Mouse (Mus musculus): ENCODE measurements around the gene Txlna. TPM values are rescaled to one million over a fixed set of nuclear protein-coding genes. Genes with fewer than 3 reads are reported as not detected.
A peak's percentile ranks its signal among the peaks of the same experiment; 100 is the strongest.

Txlna gene
- total and polyA plus RNA-seq, 2 experiments from 2014 or later, result 29.3 to 31.6 TPM

GRCm38 (mm10) chr4:129625496-129625895 is 15.4 kb downstream of the Txlna start:
- Histone ChIP-seq H3K27me3 (ENCODE audit: insufficient read depth, low read length) (no peaks in the 10 kb centered on the region), H3K36me3 (ENCODE audit: insufficient read depth, low read length) (peaks cover 40% of the 10 kb centered on the region), H3K4me1 (ENCODE audit: insufficient read depth, low read length) (peaks cover 35% of the 10 kb centered on the region), H3K9ac (replicated peaks; ENCODE audit: low read length) (peak overlapping the region; percentile 46; the same call in 1 of the 2 replicates), H3K4me2 (ENCODE audit: low read depth, low read length) (peak overlapping the region; percentile 89), H3K9me3 (ENCODE audit: low read length) (no peaks in the 10 kb centered on the region), H3K27ac (peak overlapping the region; percentile 98), H3K4me3 (ENCODE audit: low read length) (no peak overlapping the region)
- DNase-seq (ENCODE audit: low spot score) (no peak), ATAC-seq (no peak)
- no peak for TF ChIP-seq CTCF (IDR thresholded peaks at IDR 0.05; ENCODE audit: low read depth)
- WGBS, result 39% methylated on average over 4 of the region's 4 CpGs

GRCm38 (mm10) chr4:129625029-129625370 is 15.9 kb downstream of the Txlna start:
- peak; percentile 0; the same call in 1 of the 2 replicates for TF ChIP-seq CTCF (IDR thresholded peaks at IDR 0.05; ENCODE audit: low read depth)

GRCm38 (mm10) chr4:129624281-129625028 is 16.4 kb downstream of the Txlna start:
- peak overlapping the region; percentile 79 for H3K9ac ChIP-seq (replicated peaks; ENCODE audit: low read length)
- WGBS, result 1% methylated on average over 18 of the region's 18 CpGs
- H3K27ac ChIP-seq, result peak overlapping the region; percentile 98
- no peak; the same call in 1 of the 2 replicates for TF ChIP-seq CTCF (IDR thresholded peaks at IDR 0.05; ENCODE audit: low read depth)
- peak overlapping the region; percentile 89 for H3K4me2 ChIP-seq (ENCODE audit: low read depth, low read length)
- H3K9me3 ChIP-seq (ENCODE audit: low read length), result no peaks in the 10 kb centered on the region
- ATAC-seq (peak; percentile 96), DNase-seq (ENCODE audit: low spot score) (peak; percentile 96)
- H3K4me1 ChIP-seq (ENCODE audit: insufficient read depth, low read length), result peaks cover 35% of the 10 kb centered on the region
- H3K4me3 ChIP-seq (ENCODE audit: low read length), result peak overlapping the region; percentile 55
- peaks cover 30% of the 10 kb centered on the region for H3K36me3 ChIP-seq (ENCODE audit: insufficient read depth, low read length)
- no peaks in the 10 kb centered on the region for H3K27me3 ChIP-seq (ENCODE audit: insufficient read depth, low read length)

More at GRCm38 (mm10) chr4:129625029-129625370, 15.9 kb downstream of the Txlna start:
- Histone ChIP-seq H3K9ac (replicated peaks; ENCODE audit: low read length) (peak overlapping the region; percentile 46), H3K4me2 (ENCODE audit: low read depth, low read length) (peak overlapping the region; percentile 89), H3K27me3 (ENCODE audit: insufficient read depth, low read length) (no peaks in the 10 kb centered on the region), H3K36me3 (ENCODE audit: insufficient read depth, low read length) (peaks cover 35% of the 10 kb centered on the region), H3K27ac (peak overlapping the region; percentile 98), H3K4me3 (ENCODE audit: low read length) (peak overlapping the region; percentile 55), H3K4me1 (ENCODE audit: insufficient read depth, low read length) (peaks cover 35% of the 10 kb centered on the region), H3K9me3 (ENCODE audit: low read length) (no peaks in the 10 kb centered on the region)
- ATAC-seq, result peak; percentile 28
- 2% methylated on average over 6 of the region's 6 CpGs for WGBS
- DNase-seq (ENCODE audit: low spot score), result peak; percentile 85

GRCm38 (mm10) chr4:129623681-129624091 is 17.2 kb downstream of the Txlna start, which contains the start of gene Ccdc28b:
Gene Ccdc28b (minus strand): TSS chr4:129623947.
- Histone ChIP-seq H3K4me2 (ENCODE audit: low read depth, low read length) (peak within 1 kb of the TSS; percentile 89), H3K36me3 (ENCODE audit: insufficient read depth, low read length) (peaks cover 22% of the 10 kb centered on the region), H3K4me3 (ENCODE audit: low read length) (peak within 1 kb of the TSS; percentile 55), H3K9me3 (ENCODE audit: low read length) (no peaks in the 10 kb centered on the region), H3K27ac (peak within 1 kb of the TSS; percentile 98), H3K9ac (replicated peaks; ENCODE audit: low read length) (peak within 1 kb of the TSS; percentile 79), H3K27me3 (ENCODE audit: insufficient read depth, low read length) (no peaks in the 10 kb centered on the region), H3K4me1 (ENCODE audit: insufficient read depth, low read length) (peaks cover 35% of the 10 kb centered on the region)
- no peak for TF ChIP-seq CTCF (IDR thresholded peaks at IDR 0.05; ENCODE audit: low read depth)
- peak; percentile 75 for DNase-seq (ENCODE audit: low spot score)
- peak; percentile 21 for ATAC-seq
- WGBS, result 0% methylated on average over 10 of the region's 10 CpGs

DNA sequence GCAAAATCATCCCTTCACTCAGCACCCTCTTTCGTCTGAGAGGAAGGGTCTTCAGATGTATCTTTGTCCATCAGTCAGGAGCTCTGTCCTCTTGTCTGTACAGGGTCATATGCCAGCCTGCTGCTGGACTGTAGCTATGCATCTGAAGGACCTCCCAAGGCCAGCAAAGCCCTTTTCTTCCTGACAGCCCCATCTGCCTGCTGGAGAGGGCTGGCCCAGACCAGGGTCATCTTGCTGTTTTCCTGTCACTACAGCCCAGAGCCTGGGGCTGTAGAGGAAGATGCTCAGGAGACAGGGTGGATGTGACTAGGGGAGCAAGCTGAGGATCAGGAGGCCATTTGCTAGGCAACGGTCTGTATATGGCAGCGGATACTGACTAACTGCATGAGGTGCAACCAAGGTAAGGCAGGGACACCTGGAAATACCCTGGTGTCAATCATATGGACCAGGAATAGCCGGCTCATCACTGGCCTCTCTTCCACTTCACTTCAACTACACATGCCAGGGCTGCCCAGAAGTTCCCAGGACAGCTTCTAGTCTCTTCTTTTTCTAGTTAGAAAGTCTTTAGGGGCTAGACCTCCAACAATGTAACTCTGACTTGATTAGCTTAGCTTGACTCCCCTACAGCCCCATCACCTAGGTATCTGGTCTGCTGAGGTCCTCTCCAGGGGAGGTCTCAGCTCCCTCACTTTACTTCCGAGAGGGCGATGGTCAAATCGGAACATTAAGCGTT is 17.9 kb downstream of the Txlna start:
- peak overlapping the region; percentile 98 for H3K27ac ChIP-seq
- peak overlapping the region; percentile 55 for H3K4me3 ChIP-seq (ENCODE audit: low read length)
- no peak for DNase-seq (ENCODE audit: low spot score)
- H3K9me3 ChIP-seq (ENCODE audit: low read length), result no peaks in the 10 kb centered on the region
- 18% methylated on average over 8 of the region's 8 CpGs for WGBS
- no peak for TF ChIP-seq CTCF (IDR thresholded peaks at IDR 0.05; ENCODE audit: low read depth)
- peaks cover 15% of the 10 kb centered on the region for H3K36me3 ChIP-seq (ENCODE audit: insufficient read depth, low read length)
- H3K9ac ChIP-seq (replicated peaks; ENCODE audit: low read length), result peak overlapping the region; percentile 79
- ATAC-seq, result no peak
- H3K4me1 ChIP-seq (ENCODE audit: insufficient read depth, low read length), result peaks cover 40% of the 10 kb centered on the region
- H3K27me3 ChIP-seq (ENCODE audit: insufficient read depth, low read length), result no peaks in the 10 kb centered on the region
- peak overlapping the region; percentile 89 for H3K4me2 ChIP-seq (ENCODE audit: low read depth, low read length)

GRCm38 (mm10) chr4:129622120-129622802 is 18.6 kb downstream of the Txlna start:
- peak overlapping the region; percentile 55 for H3K4me3 ChIP-seq (ENCODE audit: low read length)
- peak overlapping the region; percentile 79 for H3K9ac ChIP-seq (replicated peaks; ENCODE audit: low read length)
- DNase-seq (ENCODE audit: low spot score) (no peak), ATAC-seq (no peak)
- H3K9me3 ChIP-seq (ENCODE audit: low read length), result no peaks in the 10 kb centered on the region
- H3K27ac ChIP-seq, result peak overlapping the region; percentile 98; the same call in 1 of the 2 replicates
- TF ChIP-seq CTCF (IDR thresholded peaks at IDR 0.05; ENCODE audit: low read depth), result no peak
- H3K4me1 ChIP-seq (ENCODE audit: insufficient read depth, low read length), result peaks cover 40% of the 10 kb centered on the region
- peak overlapping the region; percentile 89 for H3K4me2 ChIP-seq (ENCODE audit: low read depth, low read length)
- no peaks in the 10 kb centered on the region for H3K27me3 ChIP-seq (ENCODE audit: insufficient read depth, low read length)
- 74% methylated on average over 11 of the region's 11 CpGs for WGBS
- H3K36me3 ChIP-seq (ENCODE audit: insufficient read depth, low read length), result peaks cover 11% of the 10 kb centered on the region
